Comparison of ENCODE assay signal across 9 mouse cellular contexts in genomic region chr3:53148751-53149150, GRCm38 (mm10).
"Had no signal": no experiment of that assay in that cellular context is flagged by ENCODE, and none has a peak within 500 bp of the region (broad histone marks: within the 10 kb centered on the region; RNA-seq: fewer than 3 reads in every experiment).

No protein-coding gene starts in this region.

- DNase-seq: kidney, postnatal 10 days; kidney, postnatal 4 days; lung, adult 2 months; lung, postnatal 4 days; midbrain, embryonic 14.5 days; right cerebral cortex, adult 18-20 months; right cerebral cortex, postnatal 25 days; thymus, adult 18-20 months; thymus, postnatal 14 days had no signal
